Mouse (Mus musculus) layer of hippocampus, postnatal 10 days (tissue): ENCODE data around the gene Selplg. TPM values are rescaled to one million over a fixed set of nuclear protein-coding genes. Genes with fewer than 3 reads are reported as not detected.

Experiments
- DNase-seq, 2 experiments: peaks; one replicate each; pipeline ENCODE4 v3.0.0; 2021; ENCODE audit warnings: low spot score in 2 of 2
- long read RNA-seq: library from polyadenylated mRNA; stranded (forward); transcript quantifications from one replicate; pipeline ENCODE4 v2.0.0, GENCODE M21; 2023
- total RNA-seq, 2 experiments: library from RNA; stranded (reverse); gene quantifications; 2 replicates each; pipeline ENCODE4 v1.2.3; 2021

Gene Selplg
- 10 to 100 TPM; 12.1 to 12.9 TPM for total RNA-seq
- long read RNA-seq, transcript Selplg-201 (2 exons, 1,855 nt): major isoform, 19 of 22 reads
- long read RNA-seq, partial matches to known transcripts: 0 of 22 reads
- long read RNA-seq, other reads (novel, unspliced or antisense): 3 of 22 reads

- no peak for DNase-seq
Observed at GRCm38 (mm10) chr5:113832490-113832901, at the start of gene Selplg. Gene Selplg (minus strand): TSS chr5:113832644.

- no peak for DNase-seq
Observed at GRCm38 (mm10) chr5:113881136-113881535, 48.7 kb upstream of the Selplg start.

- DNase-seq: no peak
Observed at GRCm38 (mm10) chr5:113878943-113879617, 46.6 kb upstream of the Selplg start.

GRCm38 (mm10) chr5:113877565-113877964 is 45.1 kb upstream of the Selplg start:
- no peak for DNase-seq

- DNase-seq: no peak
Observed at GRCm38 (mm10) chr5:113876176-113876575, 43.7 kb upstream of the Selplg start.

- no peak for DNase-seq
Observed at GRCm38 (mm10) chr5:113875625-113876024, 43.2 kb upstream of the Selplg start.

GRCm38 (mm10) chr5:113874063-113875024 is 41.9 kb upstream of the Selplg start:
- DNase-seq: no peak

GRCm38 (mm10) chr5:113872936-113873912 is 40.8 kb upstream of the Selplg start:
- peak; percentile 63 to 64 for DNase-seq

GRCm38 (mm10) chr5:113871903-113872548 is 39.6 kb upstream of the Selplg start:
- peak; percentile 57 to 64 for DNase-seq

- DNase-seq: no peak
Observed at GRCm38 (mm10) chr5:113870393-113871040, 38.1 kb upstream of the Selplg start.

GRCm38 (mm10) chr5:113869132-113869531 is 36.7 kb upstream of the Selplg start:
- DNase-seq: no peak

GRCm38 (mm10) chr5:113864992-113865391 is 32.5 kb upstream of the Selplg start:
- no peak for DNase-seq

GRCm38 (mm10) chr5:113863994-113864393 is 31.6 kb upstream of the Selplg start:
- DNase-seq: no peak

GRCm38 (mm10) chr5:113862418-113862817 is 30.0 kb upstream of the Selplg start:
- no peak for DNase-seq

GRCm38 (mm10) chr5:113861294-113861693 is 28.9 kb upstream of the Selplg start:
- no peak for DNase-seq

GRCm38 (mm10) chr5:113858971-113859370 is 26.5 kb upstream of the Selplg start:
- no peak for DNase-seq

- DNase-seq: no peak
Observed at GRCm38 (mm10) chr5:113858550-113858949, 26.1 kb upstream of the Selplg start.

- no peak for DNase-seq
Observed at GRCm38 (mm10) chr5:113857631-113858030, 25.2 kb upstream of the Selplg start.

GRCm38 (mm10) chr5:113856631-113857030 is 24.2 kb upstream of the Selplg start:
- no peak for DNase-seq

- no peak for DNase-seq
Observed at GRCm38 (mm10) chr5:113855696-113856095, 23.3 kb upstream of the Selplg start.
